Mouse (Mus musculus) cerebellum, postnatal 4 days (tissue): ENCODE measurements around the gene Kcnn3.

ENCODE experiments used
- DNase-seq, 2 experiments: peaks; one replicate each; pipeline ENCODE4 v3.0.0; 2022; ENCODE audit warnings: low spot score in 2 of 2, mixed read lengths in 1 of 2

The Kcnn3 gene

GRCm38 (mm10) chr3:89664808-89665207 lies 144.8 kb downstream of the Kcnn3 start:
- DNase-seq = no peak

DNA sequence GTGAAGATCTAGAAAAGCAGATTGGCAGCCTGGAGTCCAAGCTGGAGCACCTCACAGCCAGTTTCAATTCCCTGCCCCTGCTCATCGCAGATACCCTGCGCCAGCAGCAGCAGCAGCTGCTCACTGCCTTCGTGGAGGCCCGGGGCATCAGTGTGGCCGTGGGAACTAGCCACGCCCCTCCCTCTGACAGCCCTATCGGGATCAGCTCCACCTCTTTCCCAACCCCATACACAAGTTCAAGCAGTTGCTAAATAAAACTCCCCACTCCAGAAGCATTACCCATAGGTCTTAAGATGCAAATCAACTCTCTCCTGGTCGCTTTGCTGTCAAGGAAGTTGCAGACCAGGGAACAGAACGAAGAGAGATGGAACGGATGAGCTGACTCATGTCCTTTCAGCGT lies 147.2 kb downstream of the Kcnn3 start:
- DNase-seq = no peak

DNA sequence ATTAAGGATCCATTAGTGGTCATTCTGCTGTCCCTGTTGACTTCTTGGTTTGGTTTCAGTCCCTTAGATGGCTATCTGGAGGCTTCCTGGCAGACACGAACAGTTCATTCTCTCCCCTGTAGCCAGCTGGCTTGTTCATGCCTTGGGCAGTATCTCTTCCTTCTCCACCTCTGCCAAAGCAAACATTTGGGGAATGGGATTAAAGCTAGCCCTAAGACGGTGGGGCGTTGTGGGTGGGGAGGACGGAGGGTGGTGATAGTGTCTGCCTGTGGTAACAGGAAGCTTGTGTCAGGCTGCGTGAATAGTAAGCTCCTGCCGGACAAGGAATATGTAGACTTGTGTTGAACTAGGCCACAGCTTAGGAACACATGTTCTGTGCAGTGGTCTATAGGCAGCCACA lies 151.4 kb downstream of the Kcnn3 start:
- no peak for DNase-seq

DNA sequence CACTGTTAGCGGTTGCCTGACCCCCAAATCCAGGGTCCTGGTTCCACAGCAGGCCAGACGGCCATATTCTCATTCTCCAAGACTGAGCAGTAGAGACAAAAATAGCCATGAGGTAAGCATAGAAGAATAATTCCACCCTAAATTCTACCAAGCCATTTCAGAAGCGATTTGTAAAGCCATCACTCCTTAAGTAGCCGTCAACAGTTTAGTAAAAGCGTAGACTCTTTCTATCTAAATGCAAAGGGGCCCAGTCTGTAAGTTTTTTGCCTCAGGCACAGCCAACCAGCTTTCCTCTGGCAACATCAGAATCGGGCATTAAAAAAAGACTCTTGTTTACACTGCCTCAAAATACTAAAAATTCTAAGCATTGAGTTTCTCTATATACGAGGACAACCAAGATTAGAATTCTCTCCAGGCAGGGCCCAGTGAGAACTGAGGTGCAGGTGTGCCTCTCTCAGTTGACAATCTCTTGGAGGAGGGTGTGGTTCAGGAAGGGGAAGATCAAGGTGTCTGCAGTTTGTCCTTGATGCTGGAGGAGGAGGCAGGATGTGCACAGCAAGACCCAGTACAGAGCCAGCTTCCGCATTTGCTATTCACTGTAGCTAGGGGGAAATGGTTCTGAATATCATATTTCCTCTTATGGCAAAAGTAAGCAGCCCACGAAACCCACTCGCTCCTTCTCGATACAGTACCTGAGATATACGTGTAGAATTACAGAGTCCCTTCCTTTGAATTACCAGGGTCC lies 152.8 kb downstream of the Kcnn3 start:
- DNase-seq = no peak

GRCm38 (mm10) chr3:89677617-89678016 lies 157.7 kb downstream of the Kcnn3 start:
- no peak for DNase-seq

- no peak for DNase-seq
Observed at GRCm38 (mm10) chr3:89686031-89686430, 166.1 kb downstream of the Kcnn3 start.

- peak; percentile 92 to 95 for DNase-seq
Observed at GRCm38 (mm10) chr3:89688694-89689581, 169.0 kb downstream of the Kcnn3 start.

DNA sequence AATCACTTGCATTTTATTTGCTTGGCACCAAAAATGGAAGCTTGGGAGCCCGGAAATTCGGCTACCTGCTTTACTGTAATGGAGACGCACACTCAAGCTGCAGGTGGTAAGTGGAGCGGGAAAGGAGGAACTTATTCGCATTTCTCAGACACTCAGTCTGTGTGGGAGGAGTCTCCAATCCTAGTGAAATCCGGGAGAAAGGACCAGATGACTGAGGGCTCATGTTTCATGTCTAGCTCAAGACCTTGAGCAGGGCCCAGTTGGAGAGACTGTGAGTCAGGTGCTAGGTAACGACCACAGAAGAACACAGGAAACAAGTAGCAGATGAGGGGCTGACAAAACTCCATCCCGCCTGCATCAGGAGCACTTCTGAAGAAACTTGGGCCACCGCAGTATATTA lies 171.8 kb downstream of the Kcnn3 start:
- DNase-seq = no peak

- no peak for DNase-seq
Observed at GRCm38 (mm10) chr3:89696152-89696821, 176.3 kb downstream of the Kcnn3 start.

GRCm38 (mm10) chr3:89698958-89699357 lies 179.0 kb downstream of the Kcnn3 start:
- no peak for DNase-seq

GRCm38 (mm10) chr3:89700461-89700860 lies 180.5 kb downstream of the Kcnn3 start:
- DNase-seq = no peak

DNA sequence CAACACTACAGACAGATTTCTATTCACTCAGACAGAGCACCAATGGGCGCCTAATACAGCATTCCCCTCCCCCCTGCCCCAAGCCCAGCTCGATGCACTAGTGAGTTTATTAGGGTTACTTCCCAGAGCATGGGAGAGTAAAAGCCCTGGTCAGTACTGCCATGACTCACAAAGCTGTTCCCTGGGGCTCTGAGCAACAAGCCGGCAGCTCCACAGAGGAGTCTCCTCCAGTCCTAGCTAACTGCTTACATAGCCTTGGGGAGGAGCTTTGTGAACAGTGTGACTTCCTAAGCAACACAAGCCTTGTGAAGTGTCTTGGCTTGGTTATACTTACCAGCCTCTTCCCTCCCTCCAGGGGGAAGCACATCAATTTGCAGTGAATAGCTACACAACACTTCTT lies 183.6 kb downstream of the Kcnn3 start:
- no peak for DNase-seq

DNA sequence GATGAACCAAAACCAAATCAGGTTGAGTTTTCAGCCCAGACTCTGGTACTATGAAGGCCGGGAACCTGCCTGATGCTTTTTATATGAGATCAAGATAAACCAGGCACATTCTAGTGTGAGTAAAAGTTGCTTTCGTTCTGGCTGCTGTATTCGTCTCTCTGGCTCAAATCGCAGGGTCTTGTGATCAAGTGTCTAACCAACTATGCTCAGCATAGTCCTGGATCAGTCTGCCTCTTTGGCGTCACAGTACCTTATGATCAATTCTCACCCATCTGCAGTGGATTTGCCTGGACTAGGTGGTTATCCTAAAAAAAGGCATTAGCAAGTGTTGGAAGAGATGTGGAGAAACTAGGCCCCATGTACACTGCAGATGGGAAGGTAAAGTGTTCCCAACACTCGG lies 184.1 kb downstream of the Kcnn3 start:
- no peak for DNase-seq

- peak; percentile 83 to 88 for DNase-seq
Observed at GRCm38 (mm10) chr3:89714359-89715206, 194.6 kb downstream of the Kcnn3 start, which contains the start of gene Adar. TSS of gene Adar (plus strand) at chr3:89715022.

- DNase-seq = peak; percentile 26 to 63
Observed at GRCm38 (mm10) chr3:89715207-89715966, 195.4 kb downstream of the Kcnn3 start.

DNA sequence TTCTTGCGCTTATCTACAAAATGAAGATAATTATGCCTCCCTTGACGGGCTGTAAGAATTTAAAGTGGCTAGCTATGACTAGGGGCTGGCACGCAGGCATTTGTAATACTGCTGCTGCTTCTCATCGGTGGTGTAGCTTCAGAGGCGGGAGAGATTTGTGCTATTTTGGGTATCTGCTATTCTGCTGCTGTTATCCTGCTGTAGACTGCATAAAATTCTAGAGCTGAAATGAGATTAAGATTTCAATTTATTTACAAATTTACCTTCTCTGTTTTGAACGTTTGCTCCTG lies 195.9 kb downstream of the Kcnn3 start:
- DNase-seq = no peak

GRCm38 (mm10) chr3:89722032-89722431 lies 202.1 kb downstream of the Kcnn3 start:
- no peak for DNase-seq

DNA sequence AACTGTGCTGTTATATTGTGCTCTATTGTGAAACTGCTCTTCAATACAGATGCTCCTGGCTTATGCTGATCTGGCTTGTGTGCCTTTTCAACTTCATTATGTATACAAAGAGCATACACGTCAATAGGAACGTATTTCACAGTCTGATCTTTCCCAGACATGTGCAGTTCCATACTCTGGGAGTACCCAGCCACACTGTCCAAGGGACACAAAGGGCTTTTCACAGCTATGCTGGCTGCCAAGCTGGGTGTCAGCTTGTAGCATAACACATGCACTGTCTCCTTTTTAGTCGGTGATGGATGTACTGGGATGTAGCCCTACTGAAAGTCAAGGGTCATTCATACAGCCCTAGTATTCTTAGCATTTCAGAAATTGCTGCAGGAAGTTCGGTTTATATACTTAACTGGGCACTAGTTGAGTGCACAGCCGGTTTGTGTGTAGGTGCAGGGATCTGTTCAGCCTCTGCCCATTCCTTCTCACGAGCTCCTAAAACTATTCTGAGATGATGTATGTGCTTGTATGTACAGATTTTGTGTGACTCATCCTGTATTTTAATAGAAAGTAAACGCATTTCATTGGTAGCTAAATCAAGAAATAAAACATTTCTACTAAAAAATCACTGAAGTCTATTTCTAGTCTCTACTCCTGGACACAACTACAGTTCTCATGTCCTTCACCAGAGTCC lies 203.6 kb downstream of the Kcnn3 start:
- DNase-seq = no peak
